Mouse (Mus musculus) cerebellum, adult 9-10 months (tissue): Measurements from ENCODE around the gene Hmgn1.
"Not testable (repeated sequence)": the region's sequence is repeated elsewhere in the genome, so short reads cannot be mapped to it uniquely, and the experiment has no call there.

Source experiments
- DNase-seq: peaks from one replicate; pipeline ENCODE4 v3.0.0; 2022

Hmgn1 gene

GRCm38 (mm10) chr16:96120022-96120623 lies 7.4 kb downstream of the Hmgn1 start:
- DNase-seq: no peak

- no peak for DNase-seq
Measured at GRCm38 (mm10) chr16:96114729-96115128, 12.8 kb downstream of the Hmgn1 start.

- no peak for DNase-seq
Measured at GRCm38 (mm10) chr16:96112769-96113168, 14.8 kb downstream of the Hmgn1 start.

GRCm38 (mm10) chr16:96110655-96111345 lies 16.7 kb downstream of the Hmgn1 start:
- DNase-seq: no peak

- no peak for DNase-seq
Measured at GRCm38 (mm10) chr16:96109673-96110072, 17.9 kb downstream of the Hmgn1 start.

GRCm38 (mm10) chr16:96103036-96103435 lies 24.5 kb downstream of the Hmgn1 start:
- DNase-seq: no peak

GRCm38 (mm10) chr16:96097811-96098210 lies 29.7 kb downstream of the Hmgn1 start:
- not testable (repeated sequence) for DNase-seq

- DNase-seq: no peak
Measured at GRCm38 (mm10) chr16:96095966-96096365, 31.6 kb downstream of the Hmgn1 start.

GRCm38 (mm10) chr16:96091515-96092504 lies 35.7 kb downstream of the Hmgn1 start:
- no peak for DNase-seq

GRCm38 (mm10) chr16:96088120-96088519 lies 39.4 kb downstream of the Hmgn1 start:
- no peak for DNase-seq

- no peak for DNase-seq
Measured at GRCm38 (mm10) chr16:96087436-96087835, 40.1 kb downstream of the Hmgn1 start.

GRCm38 (mm10) chr16:96087001-96087400 lies 40.5 kb downstream of the Hmgn1 start:
- DNase-seq: no peak

GRCm38 (mm10) chr16:96085597-96085996 lies 41.9 kb downstream of the Hmgn1 start:
- no peak for DNase-seq

GRCm38 (mm10) chr16:96083179-96083646 lies 44.3 kb downstream of the Hmgn1 start:
- DNase-seq: no peak

- DNase-seq: peak; percentile 90
Measured at GRCm38 (mm10) chr16:96082301-96083178, 45.0 kb downstream of the Hmgn1 start, which contains the start of gene Brwd1. Brwd1 (minus strand) TSS chr16:96082526.

- peak; percentile 73 for DNase-seq
Measured at GRCm38 (mm10) chr16:96081742-96082241, 45.7 kb downstream of the Hmgn1 start.

- peak; percentile 95 for DNase-seq
Measured at GRCm38 (mm10) chr16:96081331-96081730, 46.2 kb downstream of the Hmgn1 start.

GRCm38 (mm10) chr16:96080524-96080923 lies 47.0 kb downstream of the Hmgn1 start:
- DNase-seq: no peak
